Mouse (Mus musculus): Measurements from ENCODE around the gene Olfr8. TPM values are rescaled to one million over a fixed set of nuclear protein-coding genes. Genes with fewer than 3 reads are reported as not detected.
"Not testable (repeated sequence)": the region's sequence is repeated elsewhere in the genome, so short reads cannot be mapped to it uniquely, and the experiment has no call there.

Gene Olfr8
- total RNA-seq (2012; rRNA removed) (not detected in 2 replicates), polyA plus RNA-seq (2012; ENCODE audit: insufficient read depth in 1 of 2, insufficient read length in 2 of 2, low read depth in 1 of 2, low replicate concordance in 2 of 2, missing spikeins in 1 of 2) (not detected)

- H3K79me2 ChIP-seq (ENCODE audit: control insufficient read depth, insufficient read depth, low read length, poor library complexity); H3K4me3 ChIP-seq (ENCODE audit: control insufficient read depth in 1 of 2, insufficient read depth in 1 of 2, low read depth in 2 of 2, low read length in 2 of 2); H3K4me1 ChIP-seq (ENCODE audit: control insufficient read depth in 1 of 2, insufficient read depth in 2 of 2, low read length in 2 of 2); H3K36me3 ChIP-seq (ENCODE audit: control insufficient read depth in 1 of 2, insufficient read depth in 2 of 2, low read length in 2 of 2); H3K9ac ChIP-seq (ENCODE audit: control insufficient read depth, low read depth, low read length, poor library complexity, severe bottlenecking); H3K9me3 ChIP-seq (replicated peaks; ENCODE audit: insufficient read depth, low read length); DNase-seq (ENCODE audit: low read depth, low spot score); H3K27ac ChIP-seq (ENCODE audit: control insufficient read depth, low read depth, low read length); H3K27me3 ChIP-seq (ENCODE audit: control insufficient read depth in 1 of 2, insufficient read depth in 2 of 2, low read length in 2 of 2): not testable (repeated sequence)
These were observed at the start of gene Olfr8 for GRCm38 (mm10) chr10:78950336-78950735. Gene Olfr8, plus strand, starts transcription at chr10:78950636.

- not testable (repeated sequence) for H3K36me3 ChIP-seq (ENCODE audit: control insufficient read depth in 1 of 2, insufficient read depth in 2 of 2, low read length in 2 of 2); H3K9ac ChIP-seq (ENCODE audit: control insufficient read depth, low read depth, low read length, poor library complexity, severe bottlenecking); H3K27ac ChIP-seq (ENCODE audit: control insufficient read depth, low read depth, low read length); H3K4me3 ChIP-seq (ENCODE audit: control insufficient read depth in 1 of 2, insufficient read depth in 1 of 2, low read depth in 2 of 2, low read length in 2 of 2); H3K79me2 ChIP-seq (ENCODE audit: control insufficient read depth, insufficient read depth, low read length, poor library complexity); DNase-seq (ENCODE audit: low read depth, low spot score); H3K4me1 ChIP-seq (ENCODE audit: control insufficient read depth in 1 of 2, insufficient read depth in 2 of 2, low read length in 2 of 2); H3K27me3 ChIP-seq (ENCODE audit: control insufficient read depth in 1 of 2, insufficient read depth in 2 of 2, low read length in 2 of 2); H3K9me3 ChIP-seq (replicated peaks; ENCODE audit: insufficient read depth, low read length)
These were observed 37.6 kb upstream of the Olfr8 start, which contains the start of gene Olfr1354 for GRCm38 (mm10) chr10:78912871-78913270. Gene Olfr1354, plus strand, starts transcription at chr10:78913171.

- H3K36me3 ChIP-seq (ENCODE audit: control insufficient read depth in 1 of 2, insufficient read depth in 2 of 2, low read length in 2 of 2); H3K9ac ChIP-seq (ENCODE audit: control insufficient read depth, low read depth, low read length, poor library complexity, severe bottlenecking); H3K27ac ChIP-seq (ENCODE audit: control insufficient read depth, low read depth, low read length); H3K27me3 ChIP-seq (ENCODE audit: control insufficient read depth in 1 of 2, insufficient read depth in 2 of 2, low read length in 2 of 2); H3K79me2 ChIP-seq (ENCODE audit: control insufficient read depth, insufficient read depth, low read length, poor library complexity); DNase-seq (ENCODE audit: low read depth, low spot score); H3K9me3 ChIP-seq (replicated peaks; ENCODE audit: insufficient read depth, low read length); H3K4me1 ChIP-seq (ENCODE audit: control insufficient read depth in 1 of 2, insufficient read depth in 2 of 2, low read length in 2 of 2); H3K4me3 ChIP-seq (ENCODE audit: control insufficient read depth in 1 of 2, insufficient read depth in 1 of 2, low read depth in 2 of 2, low read length in 2 of 2): not testable (repeated sequence)
These were observed 12.6 kb downstream of the Olfr8 start, which contains the start of gene Olfr1353 for GRCm38 (mm10) chr10:78963009-78963408. Gene Olfr1353, plus strand, starts transcription at chr10:78963309.

- no peak for DNase-seq (ENCODE audit: low read depth, low spot score)
- no peak within 1 kb of the TSS for H3K27ac ChIP-seq (ENCODE audit: control insufficient read depth, low read depth, low read length)
- H3K79me2 ChIP-seq (ENCODE audit: control insufficient read depth, insufficient read depth, low read length, poor library complexity) = no peaks in the 10 kb centered on the region
- H3K4me1 ChIP-seq (ENCODE audit: control insufficient read depth in 1 of 2, insufficient read depth in 2 of 2, low read length in 2 of 2) = no peaks in the 10 kb centered on the region
- H3K36me3 ChIP-seq (ENCODE audit: control insufficient read depth in 1 of 2, insufficient read depth in 2 of 2, low read length in 2 of 2) = no peaks in the 10 kb centered on the region
- H3K9ac ChIP-seq (ENCODE audit: control insufficient read depth, low read depth, low read length, poor library complexity, severe bottlenecking) = no peak within 1 kb of the TSS
- no peaks in the 10 kb centered on the region for H3K27me3 ChIP-seq (ENCODE audit: control insufficient read depth in 1 of 2, insufficient read depth in 2 of 2, low read length in 2 of 2)
- H3K4me3 ChIP-seq (ENCODE audit: control insufficient read depth in 1 of 2, insufficient read depth in 1 of 2, low read depth in 2 of 2, low read length in 2 of 2) = no peak within 1 kb of the TSS
- TF ChIP-seq TAL1 (IDR thresholded peaks at IDR 0.05; ENCODE audit: low read length) (no peak), E2F4 (IDR thresholded peaks at IDR 0.05; ENCODE audit: borderline replicate concordance, low read depth, low read length) (no peak), MEF2A (IDR thresholded peaks at IDR 0.05; ENCODE audit: extremely low read depth, insufficient replicate concordance, low read depth, low read length, poor library complexity, severe bottlenecking) (no peak), RAD21 (IDR thresholded peaks at IDR 0.05; ENCODE audit: low read depth, low read length) (no peak), TCF12 (IDR thresholded peaks at IDR 0.05; ENCODE audit: low read depth, low read length) (no peak), MXI1 (IDR thresholded peaks at IDR 0.05; ENCODE audit: low read depth, low read length) (no peak), JUND (IDR thresholded peaks at IDR 0.05; ENCODE audit: low read depth, low read length) (no peak), MAFK (IDR thresholded peaks at IDR 0.05; ENCODE audit: borderline replicate concordance, low read depth, low read length) (no peak), KAT2A (conservative IDR thresholded peaks at IDR 0.05; ENCODE audit: low read depth, low read length) (no peak), ZKSCAN1 (IDR thresholded peaks at IDR 0.05; ENCODE audit: low read depth, low read length) (no peak), ETS1 (IDR thresholded peaks at IDR 0.05; ENCODE audit: low read depth, low read length) (no peak), ZC3H11A (IDR thresholded peaks at IDR 0.05; ENCODE audit: low read depth, low read length) (no peak), CHD1 (IDR thresholded peaks at IDR 0.05; ENCODE audit: low read depth, low read length) (no peak)
- no peaks in the 10 kb centered on the region for H3K9me3 ChIP-seq (replicated peaks; ENCODE audit: insufficient read depth, low read length)
These were observed 30.3 kb downstream of the Olfr8 start, which contains the start of gene Olfr1352 for GRCm38 (mm10) chr10:78980750-78981149. Gene Olfr1352, plus strand, starts transcription at chr10:78981050.
